Mouse (Mus musculus) hindbrain, embryonic 15.5 days (tissue): Measurements from ENCODE around the gene Dapk2. TPM values are rescaled to one million over a fixed set of nuclear protein-coding genes. Genes with fewer than 3 reads are reported as not detected.
"Not testable (repeated sequence)": the region's sequence is repeated elsewhere in the genome, so short reads cannot be mapped to it uniquely, and the experiment has no call there.

Experiments used
- ATAC-seq: fragments of 200-750 bp; cut with Nextera tagmentation; 2 replicates; pipeline ENCODE4 v1.8.0; 2017; ENCODE audit warnings: low read depth, moderate number of reproducible peaks, moderate TSS enrichment; ENCODE audit not compliant: low FRiP score
- H3K27ac ChIP-seq: fragments of 300-500 bp; sonication (generic); replicated peaks from 2 replicates; pipeline ENCODE4 v1.5.1; 2015; ENCODE audit warnings: mild to moderate bottlenecking, inconsistent platforms
- H3K27me3 ChIP-seq: fragments of 300-500 bp; sonication (generic); 2 replicates; pipeline ENCODE4 v1.6.1; 2015; ENCODE audit warnings: control low read depth, inconsistent platforms
- H3K36me3 ChIP-seq: fragments of 300-500 bp; sonication (generic); 2 replicates; pipeline ENCODE4 v1.6.1; 2015; ENCODE audit warnings: control low read depth, inconsistent platforms
- H3K4me1 ChIP-seq: fragments of 300-500 bp; sonication (generic); replicated peaks from 2 replicates; pipeline ENCODE4 v1.6.1; 2015; ENCODE audit warnings: control low read depth, inconsistent platforms
- H3K4me2 ChIP-seq: fragments of 300-500 bp; sonication (generic); 2 replicates; pipeline ENCODE4 v1.6.1; 2015; ENCODE audit warnings: moderate library complexity, mild to moderate bottlenecking, inconsistent platforms
- H3K4me3 ChIP-seq: fragments of 300-500 bp; sonication (generic); 2 replicates; pipeline ENCODE4 v1.5.1; 2015; ENCODE audit warnings: mild to moderate bottlenecking, inconsistent platforms
- H3K9ac ChIP-seq: fragments of 300-500 bp; sonication (generic); 2 replicates; pipeline ENCODE4 v1.6.1; 2015; ENCODE audit warnings: inconsistent platforms
- H3K9me3 ChIP-seq: fragments of 300-500 bp; sonication (generic); 2 replicates; pipeline ENCODE4 v1.6.1; 2016; ENCODE audit warnings: control low read depth, inconsistent platforms
- WGBS: fragments of 180-500 bp; shearing (Covaris S2); methylation state at CpG from one replicate; pipeline ENCODE4 v1.1.7; 2015; 5-methylcytosine and 5-hydroxymethylcytosine counted together
- polyA plus RNA-seq: library from polyadenylated mRNA; unstranded; fragments of >200 nt; fragmentation: Nextera tagmentation; extraction: Ambion mirVana; gene quantifications from 2 replicates; pipeline ENCODE4 v1.2.1, GENCODE M21; 2015

The Dapk2 gene
- polyA plus RNA-seq, 1 experiment from 2014 or later = 0.65 TPM

DNA sequence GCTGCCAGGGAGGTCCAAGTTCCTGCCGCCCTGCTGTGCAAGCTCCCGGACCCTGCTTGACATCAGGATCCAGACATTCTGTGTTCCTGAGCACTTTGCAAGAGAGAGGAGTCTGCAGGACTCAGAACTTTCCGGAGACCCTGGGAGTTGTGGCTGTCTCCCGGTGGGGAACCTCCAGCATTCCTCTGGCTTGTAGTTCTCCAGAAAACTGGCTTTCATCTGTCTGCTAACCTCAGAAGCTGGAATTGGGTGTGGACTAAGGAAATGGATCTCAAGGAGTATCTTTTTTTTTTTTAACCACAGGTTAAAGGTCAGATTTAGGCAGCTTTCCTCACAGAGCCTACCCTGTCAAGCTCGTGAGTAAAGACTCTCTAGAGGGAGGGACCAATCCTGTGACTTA lies 113.7 kb downstream of the Dapk2 start:
- WGBS = 40% methylated on average over 5 of the region's 5 CpGs
- peaks cover 2% of the 10 kb centered on the region; the same call in 1 of the 2 replicates for H3K27me3 ChIP-seq
- ATAC-seq = no peak
- H3K4me2 ChIP-seq = no peak overlapping the region
- H3K4me3 ChIP-seq = no peak overlapping the region
- no peaks in the 10 kb centered on the region for H3K9me3 ChIP-seq
- H3K9ac ChIP-seq = no peak overlapping the region
- H3K4me1 ChIP-seq = peaks cover 19% of the 10 kb centered on the region
- no peaks in the 10 kb centered on the region for H3K36me3 ChIP-seq
- no peak overlapping the region for H3K27ac ChIP-seq

- H3K9ac ChIP-seq = no peak overlapping the region
- peaks cover 22% of the 10 kb centered on the region for H3K4me1 ChIP-seq
- H3K27me3 ChIP-seq = peaks cover 2% of the 10 kb centered on the region; the same call in 1 of the 2 replicates
- no peak overlapping the region for H3K4me2 ChIP-seq
- WGBS = 92% methylated on average over 1 of the region's 1 CpGs
- ATAC-seq = no peak
- H3K36me3 ChIP-seq = no peaks in the 10 kb centered on the region
- no peaks in the 10 kb centered on the region for H3K9me3 ChIP-seq
- H3K4me3 ChIP-seq = no peak overlapping the region
- H3K27ac ChIP-seq = no peak overlapping the region
These were observed 115.6 kb downstream of the Dapk2 start for GRCm38 (mm10) chr9:66273632-66274031.

- Histone ChIP-seq H3K4me2 (peak overlapping the region; percentile 50), H3K27me3 (peaks cover 2% of the 10 kb centered on the region; the same call in 1 of the 2 replicates), H3K9ac (no peak overlapping the region), H3K36me3 (no peaks in the 10 kb centered on the region), H3K4me1 (peaks cover 22% of the 10 kb centered on the region), H3K27ac (no peak overlapping the region), H3K4me3 (no peak overlapping the region), H3K9me3 (no peaks in the 10 kb centered on the region)
- ATAC-seq = no peak
- 18% methylated on average over 3 of the region's 3 CpGs for WGBS
These were observed 116.6 kb downstream of the Dapk2 start for GRCm38 (mm10) chr9:66274657-66275056.

- under 1% methylated on average over 15 of the region's 15 CpGs for WGBS
- peak overlapping the region; percentile 23 for H3K4me3 ChIP-seq
- H3K27ac ChIP-seq = peak overlapping the region; percentile 58
- no peaks in the 10 kb centered on the region for H3K36me3 ChIP-seq
- peaks cover 2% of the 10 kb centered on the region; the same call in 1 of the 2 replicates for H3K27me3 ChIP-seq
- peak overlapping the region; percentile 50 for H3K4me2 ChIP-seq
- H3K9me3 ChIP-seq = no peaks in the 10 kb centered on the region
- no peak overlapping the region for H3K9ac ChIP-seq
- H3K4me1 ChIP-seq = peaks cover 22% of the 10 kb centered on the region
- ATAC-seq = peak; percentile 65
These were observed 117.4 kb downstream of the Dapk2 start for GRCm38 (mm10) chr9:66275267-66275991.

DNA sequence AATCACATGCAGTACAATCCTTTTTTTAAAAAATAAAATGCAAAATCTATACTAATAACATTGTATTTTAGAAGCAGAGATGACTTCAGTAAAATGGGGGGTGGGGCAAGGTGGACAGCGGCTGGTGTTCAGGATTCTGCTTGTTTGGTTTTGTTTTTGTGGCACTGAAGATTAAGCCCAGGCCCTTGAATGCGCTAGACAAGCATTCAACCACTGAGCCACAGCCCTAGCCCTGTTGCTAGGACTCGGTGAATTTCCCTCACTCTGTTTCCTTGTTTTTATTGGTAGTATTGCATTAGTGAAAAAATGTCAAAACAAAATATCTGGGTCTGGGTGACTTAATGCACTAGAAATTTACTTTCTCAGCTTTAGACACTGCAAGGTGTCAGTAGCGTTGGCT lies 118.0 kb downstream of the Dapk2 start:
- WGBS = 31% methylated on average over 4 of the region's 4 CpGs
- no peak overlapping the region for H3K27ac ChIP-seq
- no peak overlapping the region for H3K9ac ChIP-seq
- H3K4me2 ChIP-seq = peak overlapping the region; percentile 50
- H3K4me3 ChIP-seq = no peak overlapping the region
- peaks cover 2% of the 10 kb centered on the region; the same call in 1 of the 2 replicates for H3K27me3 ChIP-seq
- H3K9me3 ChIP-seq = no peaks in the 10 kb centered on the region
- ATAC-seq = no peak
- no peaks in the 10 kb centered on the region for H3K36me3 ChIP-seq
- H3K4me1 ChIP-seq = peaks cover 22% of the 10 kb centered on the region

- H3K4me2 ChIP-seq = no peak overlapping the region
- no peaks in the 10 kb centered on the region for H3K9me3 ChIP-seq
- H3K27me3 ChIP-seq = peaks cover 2% of the 10 kb centered on the region; the same call in 1 of the 2 replicates
- no peak overlapping the region for H3K4me3 ChIP-seq
- no peak for ATAC-seq
- 25% methylated on average over 14 of the region's 14 CpGs for WGBS
- H3K4me1 ChIP-seq = peaks cover 22% of the 10 kb centered on the region
- no peak overlapping the region for H3K9ac ChIP-seq
- no peaks in the 10 kb centered on the region for H3K36me3 ChIP-seq
- H3K27ac ChIP-seq = no peak overlapping the region
These were observed 118.8 kb downstream of the Dapk2 start for GRCm38 (mm10) chr9:66276697-66277385.

DNA sequence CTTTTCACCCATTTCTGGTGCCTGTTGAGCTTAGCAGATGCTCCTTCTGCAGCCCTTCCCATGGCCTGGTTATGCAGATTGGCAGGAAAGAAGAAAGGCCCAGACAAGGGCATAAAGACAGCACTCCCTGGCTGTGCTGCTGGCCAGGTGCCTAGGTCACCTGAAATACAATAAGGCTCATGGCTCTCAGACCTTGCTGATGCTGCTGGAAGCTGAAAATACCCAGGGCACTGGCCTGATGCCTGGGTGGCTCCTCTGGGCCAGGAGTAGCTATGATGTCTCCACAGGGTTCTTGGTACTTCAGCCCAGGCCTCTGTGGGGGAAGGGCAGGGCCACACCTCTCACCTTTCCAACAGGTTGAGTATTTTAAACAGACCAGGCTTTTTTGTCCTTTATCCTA lies 121.6 kb downstream of the Dapk2 start:
- no peak for ATAC-seq
- Histone ChIP-seq H3K4me2 (no peak overlapping the region), H3K27me3 (peaks cover 1% of the 10 kb centered on the region; the same call in 1 of the 2 replicates), H3K9me3 (no peaks in the 10 kb centered on the region), H3K4me1 (peaks cover 19% of the 10 kb centered on the region), H3K9ac (no peak overlapping the region), H3K4me3 (no peak overlapping the region), H3K27ac (no peak overlapping the region), H3K36me3 (no peaks in the 10 kb centered on the region)

GRCm38 (mm10) chr9:66280496-66280895 lies 122.5 kb downstream of the Dapk2 start:
- no peak for ATAC-seq
- Histone ChIP-seq H3K27me3 (no peaks in the 10 kb centered on the region), H3K27ac (no peak overlapping the region), H3K4me2 (no peak overlapping the region), H3K9me3 (no peaks in the 10 kb centered on the region), H3K4me1 (peaks cover 11% of the 10 kb centered on the region), H3K4me3 (no peak overlapping the region), H3K9ac (no peak overlapping the region), H3K36me3 (no peaks in the 10 kb centered on the region)
- 85% methylated on average over 1 of the region's 1 CpGs for WGBS

DNA sequence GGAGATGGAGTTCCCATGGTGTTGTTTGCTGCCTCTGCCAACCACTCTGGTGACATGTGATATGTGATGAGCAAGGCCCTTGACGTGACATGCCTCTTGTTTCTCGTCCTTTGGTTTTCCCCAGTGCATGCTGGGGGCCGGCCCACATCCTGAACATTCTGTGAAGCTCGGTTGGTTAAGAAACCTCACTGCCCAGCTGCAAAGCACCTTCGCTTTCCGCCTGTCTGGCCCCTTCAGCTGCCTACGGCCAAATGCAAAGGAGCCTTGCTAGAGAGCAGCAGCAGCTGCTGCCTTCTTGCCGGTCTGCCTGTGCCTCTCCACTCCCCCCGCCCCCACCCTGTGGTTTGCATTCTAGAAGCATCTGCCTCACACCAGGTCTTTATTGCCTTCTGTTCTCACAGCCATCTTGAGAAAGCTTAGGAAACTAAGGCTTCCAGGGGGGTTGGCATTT lies 123.5 kb downstream of the Dapk2 start:
- Histone ChIP-seq H3K4me2 (no peak overlapping the region), H3K9ac (no peak overlapping the region), H3K27ac (no peak overlapping the region), H3K9me3 (no peaks in the 10 kb centered on the region), H3K4me1 (peaks cover 3% of the 10 kb centered on the region; the same call in 1 of the 2 replicates), H3K36me3 (no peaks in the 10 kb centered on the region), H3K4me3 (no peak overlapping the region), H3K27me3 (no peaks in the 10 kb centered on the region)
- no peak for ATAC-seq
- whole genome bisulfite sequencing = 41% methylated on average over 9 of the region's 9 CpGs

DNA sequence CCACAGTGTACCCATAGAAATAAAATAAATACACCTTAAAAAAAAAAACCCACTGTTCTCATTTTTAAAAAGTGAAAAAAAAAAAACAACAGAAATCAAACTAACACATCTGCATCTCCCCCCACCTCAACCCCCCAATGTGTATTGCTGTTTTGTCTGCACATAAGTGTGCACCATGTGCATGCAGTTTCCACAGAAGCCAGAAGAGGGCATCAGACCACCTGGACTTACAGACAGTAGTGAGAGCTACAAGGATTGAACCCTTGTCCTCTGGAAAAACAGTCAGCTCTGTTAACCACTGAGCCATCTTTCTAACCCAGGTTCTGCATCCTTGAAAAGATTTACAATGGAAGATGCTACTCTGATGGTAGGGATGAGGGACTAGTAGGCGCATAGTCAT lies 124.6 kb downstream of the Dapk2 start:
- ATAC-seq = no peak
- WGBS = 94% methylated on average over 1 of the region's 1 CpGs
- no peaks in the 10 kb centered on the region; the same call in 1 of the 2 replicates for H3K4me1 ChIP-seq
- no peaks in the 10 kb centered on the region for H3K9me3 ChIP-seq
- no peaks in the 10 kb centered on the region for H3K36me3 ChIP-seq
- H3K4me2 ChIP-seq = no peak overlapping the region
- H3K27ac ChIP-seq = no peak overlapping the region
- H3K9ac ChIP-seq = no peak overlapping the region
- no peak overlapping the region for H3K4me3 ChIP-seq
- no peaks in the 10 kb centered on the region for H3K27me3 ChIP-seq

- no peak overlapping the region for H3K4me2 ChIP-seq
- WGBS = 18% methylated on average over 2 of the region's 2 CpGs
- H3K27ac ChIP-seq = no peak overlapping the region
- H3K36me3 ChIP-seq = no peaks in the 10 kb centered on the region
- ATAC-seq = no peak
- H3K9ac ChIP-seq = no peak overlapping the region
- no peaks in the 10 kb centered on the region for H3K9me3 ChIP-seq
- no peak overlapping the region for H3K4me3 ChIP-seq
- H3K4me1 ChIP-seq = no peaks in the 10 kb centered on the region; the same call in 1 of the 2 replicates
- H3K27me3 ChIP-seq = no peaks in the 10 kb centered on the region
These were observed 125.7 kb downstream of the Dapk2 start for GRCm38 (mm10) chr9:66283565-66284203.

GRCm38 (mm10) chr9:66285241-66285640 lies 127.2 kb downstream of the Dapk2 start:
- not testable (repeated sequence) for H3K27me3 ChIP-seq, H3K4me1 ChIP-seq, H3K36me3 ChIP-seq, H3K9ac ChIP-seq, ATAC-seq, H3K27ac ChIP-seq, H3K9me3 ChIP-seq, H3K4me2 ChIP-seq, H3K4me3 ChIP-seq
- 94% methylated on average over 2 of the region's 2 CpGs for WGBS
